Mouse (Mus musculus): ENCODE data around the gene Myo1d. TPM values are rescaled to one million over a fixed set of nuclear protein-coding genes. Genes with fewer than 3 reads are reported as not detected.

Gene Myo1d
- polyA plus RNA-seq, 1 experiment from 2014 or later: 2.1 TPM

DNA sequence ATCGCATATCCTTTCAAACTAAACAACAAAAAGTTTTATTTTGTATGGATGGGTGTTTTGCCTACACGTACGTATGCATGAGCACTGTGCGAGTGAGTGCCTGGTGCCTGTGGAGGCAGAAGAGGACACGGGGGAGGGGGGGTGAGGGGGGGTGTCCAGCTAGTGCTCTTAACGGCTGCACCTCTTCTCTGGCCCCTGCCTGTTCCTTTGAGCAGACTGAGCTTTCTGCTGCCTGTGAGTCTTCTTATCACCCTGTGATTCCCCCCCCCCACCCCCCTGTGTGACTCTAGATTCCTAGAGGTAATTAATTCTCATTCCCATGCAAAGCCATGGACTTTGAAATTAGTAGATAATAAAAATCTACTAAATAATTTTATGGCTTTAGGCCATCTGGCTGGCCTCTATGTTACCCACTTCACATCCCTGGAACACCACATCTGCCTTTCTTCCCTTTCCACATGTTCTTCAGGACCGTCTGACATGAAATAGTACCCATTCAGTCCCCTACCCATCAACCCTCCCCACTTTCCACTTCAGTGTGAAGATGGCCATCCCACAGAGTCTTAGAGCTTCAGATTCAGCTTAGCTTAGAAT lies 9.9 kb upstream of the Myo1d start:
- Histone ChIP-seq H3K36me3 (ENCODE audit: control insufficient read depth, insufficient read depth, low read length) (no peaks in the 10 kb centered on the region), H3K27me3 (replicated peaks; ENCODE audit: control insufficient read depth, insufficient read depth, low read length) (no peaks in the 10 kb centered on the region), H3K4me2 (ENCODE audit: low read length) (no peak overlapping the region), H3K9me3 (ENCODE audit: control insufficient read depth, low read length) (no peaks in the 10 kb centered on the region), H3K9ac (ENCODE audit: low read depth, low read length) (no peak overlapping the region), H3K4me1 (ENCODE audit: control insufficient read depth, insufficient read depth, low read depth, low read length) (no peaks in the 10 kb centered on the region), H3K27ac (ENCODE audit: low read depth, low read length) (no peak overlapping the region), H3K4me3 (ENCODE audit: low read length) (no peak overlapping the region)
- 55% methylated on average over 7 of the region's 7 CpGs for WGBS
- no peak for ATAC-seq

DNA sequence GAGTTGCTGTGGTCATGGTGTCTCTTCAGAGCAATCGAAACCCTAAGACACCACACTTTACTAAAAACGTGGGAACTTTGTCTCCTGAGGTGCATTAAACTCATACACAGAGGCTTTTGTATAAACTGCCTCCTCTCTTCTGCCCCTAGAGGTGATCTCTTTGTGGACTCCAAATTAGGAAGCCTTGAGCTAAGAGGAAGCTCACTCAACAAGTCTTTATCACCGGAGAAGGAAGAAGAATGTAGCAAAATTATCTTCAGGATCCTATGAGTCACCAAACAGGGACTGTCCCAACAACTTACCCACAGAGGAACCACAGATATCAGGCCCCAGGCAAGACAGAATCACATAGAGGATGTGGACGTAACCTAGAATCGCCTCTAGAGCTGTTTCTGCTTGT lies 5.8 kb upstream of the Myo1d start:
- no peaks in the 10 kb centered on the region for H3K36me3 ChIP-seq (ENCODE audit: control insufficient read depth, insufficient read depth, low read length)
- H3K4me2 ChIP-seq (ENCODE audit: low read length): no peak overlapping the region
- ATAC-seq: no peak
- WGBS: 85% methylated on average over 5 of the region's 5 CpGs
- H3K9me3 ChIP-seq (ENCODE audit: control insufficient read depth, low read length): no peaks in the 10 kb centered on the region
- no peaks in the 10 kb centered on the region for H3K4me1 ChIP-seq (ENCODE audit: control insufficient read depth, insufficient read depth, low read depth, low read length)
- H3K27me3 ChIP-seq (replicated peaks; ENCODE audit: control insufficient read depth, insufficient read depth, low read length): no peaks in the 10 kb centered on the region
- H3K9ac ChIP-seq (ENCODE audit: low read depth, low read length): no peak overlapping the region
- H3K27ac ChIP-seq (ENCODE audit: low read depth, low read length): no peak overlapping the region
- H3K4me3 ChIP-seq (ENCODE audit: low read length): no peak overlapping the region

DNA sequence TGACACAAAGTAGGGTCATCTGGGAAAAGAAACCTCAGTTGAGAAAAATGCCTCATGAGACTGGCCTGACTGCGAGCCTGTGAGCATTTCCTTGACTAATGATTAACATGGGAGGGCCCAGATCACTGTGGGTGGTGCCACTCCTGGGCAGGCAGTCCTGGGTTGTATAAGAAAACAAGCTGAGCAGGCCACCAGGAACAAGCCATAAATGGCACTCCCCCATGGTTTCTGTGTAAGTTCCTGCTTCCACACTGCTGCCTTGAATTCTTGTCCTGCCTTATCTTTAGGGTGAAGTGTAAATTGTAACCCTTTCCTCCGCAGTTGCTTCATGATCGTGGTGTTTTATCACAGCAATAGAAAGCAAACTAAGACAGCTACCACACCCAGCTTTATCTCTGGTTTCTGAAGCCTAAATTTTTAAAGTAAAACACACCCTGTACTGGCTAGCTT lies 4.5 kb upstream of the Myo1d start:
- Histone ChIP-seq H3K27ac (ENCODE audit: low read depth, low read length) (no peak overlapping the region), H3K9ac (ENCODE audit: low read depth, low read length) (no peak overlapping the region), H3K4me1 (ENCODE audit: control insufficient read depth, insufficient read depth, low read depth, low read length) (peaks cover 1% of the 10 kb centered on the region; the same call in 1 of the 2 replicates), H3K27me3 (replicated peaks; ENCODE audit: control insufficient read depth, insufficient read depth, low read length) (no peaks in the 10 kb centered on the region), H3K4me3 (ENCODE audit: low read length) (no peak overlapping the region), H3K36me3 (ENCODE audit: control insufficient read depth, insufficient read depth, low read length) (no peaks in the 10 kb centered on the region), H3K4me2 (ENCODE audit: low read length) (no peak overlapping the region), H3K9me3 (ENCODE audit: control insufficient read depth, low read length) (no peaks in the 10 kb centered on the region)
- 48% methylated on average over 3 of the region's 3 CpGs for WGBS
- no peak for ATAC-seq

DNA sequence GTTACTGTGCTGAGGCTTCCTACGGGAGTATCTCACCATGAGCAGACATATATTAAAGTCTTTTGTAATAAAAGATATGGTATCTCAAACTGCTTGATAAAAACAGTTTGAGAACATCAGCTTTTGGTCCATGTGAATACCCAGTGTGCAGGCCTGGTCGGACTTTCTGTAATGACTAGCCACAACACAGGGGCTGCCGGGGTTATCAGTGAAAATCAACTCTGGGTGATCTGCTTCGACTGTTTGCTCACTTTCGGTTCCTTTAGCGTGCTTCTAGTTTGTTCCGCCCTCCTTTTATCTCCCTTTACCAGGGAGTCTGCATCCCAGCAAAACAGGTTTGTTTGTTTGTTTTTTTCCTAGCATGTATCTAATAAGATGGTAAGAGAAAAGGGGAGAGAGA lies 3.6 kb upstream of the Myo1d start:
- no peaks in the 10 kb centered on the region for H3K36me3 ChIP-seq (ENCODE audit: control insufficient read depth, insufficient read depth, low read length)
- H3K27ac ChIP-seq (ENCODE audit: low read depth, low read length): no peak overlapping the region
- no peak overlapping the region for H3K9ac ChIP-seq (ENCODE audit: low read depth, low read length)
- H3K9me3 ChIP-seq (ENCODE audit: control insufficient read depth, low read length): no peaks in the 10 kb centered on the region
- H3K4me1 ChIP-seq (ENCODE audit: control insufficient read depth, insufficient read depth, low read depth, low read length): peaks cover 7% of the 10 kb centered on the region
- no peak for ATAC-seq
- H3K27me3 ChIP-seq (replicated peaks; ENCODE audit: control insufficient read depth, insufficient read depth, low read length): no peaks in the 10 kb centered on the region
- WGBS: 82% methylated on average over 7 of the region's 7 CpGs
- no peak overlapping the region for H3K4me2 ChIP-seq (ENCODE audit: low read length)
- no peak overlapping the region for H3K4me3 ChIP-seq (ENCODE audit: low read length)

DNA sequence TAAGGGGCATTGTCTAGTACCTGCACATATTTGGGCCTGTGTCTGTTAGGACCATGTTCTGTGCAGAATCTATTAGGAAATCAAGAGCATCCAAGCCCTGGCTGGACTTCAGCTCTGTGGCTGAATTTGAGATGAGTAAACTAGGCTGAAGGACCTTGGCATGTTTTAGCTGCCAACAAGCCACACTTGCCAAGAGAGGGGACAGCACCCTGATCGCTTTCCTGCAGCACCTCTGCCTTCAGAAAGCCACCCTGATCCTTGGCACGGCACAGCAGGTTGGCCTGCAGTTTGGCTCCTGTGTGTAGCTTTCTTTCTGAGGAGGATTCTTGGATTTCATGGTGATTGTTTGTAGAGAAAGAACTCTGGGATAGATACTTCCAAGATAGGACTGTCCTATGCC lies 1.7 kb upstream of the Myo1d start:
- H3K27me3 ChIP-seq (replicated peaks; ENCODE audit: control insufficient read depth, insufficient read depth, low read length): peaks cover 2% of the 10 kb centered on the region; the same call in 1 of the 2 replicates
- no peak overlapping the region for H3K9ac ChIP-seq (ENCODE audit: low read depth, low read length)
- 93% methylated on average over 2 of the region's 2 CpGs for WGBS
- H3K9me3 ChIP-seq (ENCODE audit: control insufficient read depth, low read length): no peaks in the 10 kb centered on the region
- H3K4me2 ChIP-seq (ENCODE audit: low read length): no peak overlapping the region
- peaks cover 7% of the 10 kb centered on the region for H3K4me1 ChIP-seq (ENCODE audit: control insufficient read depth, insufficient read depth, low read depth, low read length)
- H3K27ac ChIP-seq (ENCODE audit: low read depth, low read length): no peak overlapping the region
- H3K36me3 ChIP-seq (ENCODE audit: control insufficient read depth, insufficient read depth, low read length): no peaks in the 10 kb centered on the region
- no peak for ATAC-seq
- no peak overlapping the region for H3K4me3 ChIP-seq (ENCODE audit: low read length)

DNA sequence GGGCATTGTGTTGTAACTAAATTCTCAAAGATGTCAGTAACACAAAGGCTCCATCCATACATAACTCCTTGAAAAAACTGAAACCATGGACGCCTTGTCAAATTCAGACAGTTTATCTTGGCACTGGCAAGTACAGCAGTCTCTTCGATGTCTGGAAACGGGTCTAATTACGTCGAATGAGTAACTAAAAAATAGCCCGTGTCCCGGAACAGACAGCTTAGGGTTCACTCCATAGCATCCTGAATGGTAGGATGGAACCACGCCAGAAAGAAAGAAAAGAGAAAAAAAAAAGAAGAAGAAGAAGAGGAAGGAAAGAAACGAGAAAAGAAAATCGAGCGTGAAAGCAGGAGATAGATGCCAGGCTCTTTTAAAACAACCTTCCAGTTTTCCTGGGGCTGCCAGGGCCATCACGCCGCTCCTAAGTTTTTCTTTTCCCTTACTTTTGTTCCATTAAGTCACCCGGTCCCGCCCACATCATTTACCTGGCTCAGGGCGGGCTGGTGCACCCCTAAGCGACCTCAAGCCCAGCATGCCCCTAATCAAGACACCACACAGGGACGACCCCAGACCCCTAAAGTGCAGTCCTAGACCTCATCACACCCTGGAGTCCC lies 804 bp downstream of the Myo1d start:
- WGBS: 4% methylated on average over 18 of the region's 18 CpGs
- Histone ChIP-seq H3K4me2 (ENCODE audit: low read length) (peak overlapping the region; percentile 95), H3K4me1 (ENCODE audit: control insufficient read depth, insufficient read depth, low read depth, low read length) (peaks cover 7% of the 10 kb centered on the region), H3K27me3 (replicated peaks; ENCODE audit: control insufficient read depth, insufficient read depth, low read length) (peaks cover 2% of the 10 kb centered on the region; the same call in 1 of the 2 replicates), H3K9ac (ENCODE audit: low read depth, low read length) (peak overlapping the region; percentile 79), H3K4me3 (ENCODE audit: low read length) (peak overlapping the region; percentile 87), H3K27ac (ENCODE audit: low read depth, low read length) (peak overlapping the region; percentile 64; the same call in 1 of the 2 replicates), H3K36me3 (ENCODE audit: control insufficient read depth, insufficient read depth, low read length) (no peaks in the 10 kb centered on the region), H3K9me3 (ENCODE audit: control insufficient read depth, low read length) (no peaks in the 10 kb centered on the region)
- ATAC-seq: no peak; the same call in 1 of the 2 replicates

DNA sequence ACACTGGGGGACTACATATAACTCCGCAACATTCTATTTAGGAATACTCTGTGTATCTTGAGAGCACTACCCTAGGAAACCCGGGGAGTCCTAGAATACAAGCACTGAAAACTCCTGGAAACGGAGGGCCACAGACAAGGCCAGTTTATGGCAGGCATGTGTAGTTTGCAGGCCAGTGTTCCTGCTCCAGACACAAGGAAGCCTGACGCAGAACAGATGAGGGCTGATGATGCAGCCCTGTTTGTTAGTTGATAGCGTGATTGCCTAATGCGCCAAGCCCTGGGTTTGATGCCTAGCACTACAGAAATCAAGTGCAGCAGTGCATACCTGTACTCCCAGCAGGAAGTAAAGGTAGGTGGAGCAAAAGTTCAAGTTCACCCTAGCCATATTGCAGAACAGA lies 1.7 kb downstream of the Myo1d start:
- no peak overlapping the region for H3K4me3 ChIP-seq (ENCODE audit: low read length)
- ATAC-seq: no peak

DNA sequence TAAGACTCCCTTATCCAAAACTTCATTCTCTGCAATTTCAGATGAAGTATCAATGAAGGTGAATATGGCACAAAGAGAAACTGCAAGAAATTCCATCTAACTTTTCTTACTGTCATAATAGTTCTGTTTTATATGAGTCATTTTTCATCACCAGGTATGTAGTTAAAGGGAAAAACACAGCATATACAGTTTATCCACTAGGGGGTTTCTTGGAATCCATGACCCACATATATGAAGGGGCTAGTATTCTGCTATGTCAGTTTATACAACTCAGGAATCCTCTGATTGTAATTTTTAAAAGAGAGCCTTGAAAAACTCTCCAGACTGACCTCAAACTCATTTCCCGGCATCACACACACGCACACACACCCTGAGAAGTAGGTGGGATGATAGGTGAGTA lies 2.1 kb downstream of the Myo1d start:
- Histone ChIP-seq H3K27ac (ENCODE audit: low read depth, low read length) (no peak overlapping the region), H3K9me3 (ENCODE audit: control insufficient read depth, low read length) (no peaks in the 10 kb centered on the region), H3K4me3 (ENCODE audit: low read length) (no peak overlapping the region), H3K4me2 (ENCODE audit: low read length) (no peak overlapping the region), H3K36me3 (ENCODE audit: control insufficient read depth, insufficient read depth, low read length) (no peaks in the 10 kb centered on the region), H3K4me1 (ENCODE audit: control insufficient read depth, insufficient read depth, low read depth, low read length) (peaks cover 7% of the 10 kb centered on the region), H3K27me3 (replicated peaks; ENCODE audit: control insufficient read depth, insufficient read depth, low read length) (peaks cover 2% of the 10 kb centered on the region; the same call in 1 of the 2 replicates), H3K9ac (ENCODE audit: low read depth, low read length) (no peak overlapping the region)
- WGBS: 87% methylated on average over 2 of the region's 2 CpGs
- no peak for ATAC-seq

More for the DNA sequence above, 1.7 kb downstream of the Myo1d start:
- H3K27ac ChIP-seq (ENCODE audit: low read depth, low read length): no peak overlapping the region
- H3K9me3 ChIP-seq (ENCODE audit: control insufficient read depth, low read length): no peaks in the 10 kb centered on the region
- peaks cover 2% of the 10 kb centered on the region; the same call in 1 of the 2 replicates for H3K27me3 ChIP-seq (replicated peaks; ENCODE audit: control insufficient read depth, insufficient read depth, low read length)
- no peak overlapping the region for H3K9ac ChIP-seq (ENCODE audit: low read depth, low read length)
- no peaks in the 10 kb centered on the region for H3K36me3 ChIP-seq (ENCODE audit: control insufficient read depth, insufficient read depth, low read length)
- H3K4me2 ChIP-seq (ENCODE audit: low read length): no peak overlapping the region
- 74% methylated on average over 6 of the region's 6 CpGs for WGBS
- H3K4me1 ChIP-seq (ENCODE audit: control insufficient read depth, insufficient read depth, low read depth, low read length): peaks cover 7% of the 10 kb centered on the region

DNA sequence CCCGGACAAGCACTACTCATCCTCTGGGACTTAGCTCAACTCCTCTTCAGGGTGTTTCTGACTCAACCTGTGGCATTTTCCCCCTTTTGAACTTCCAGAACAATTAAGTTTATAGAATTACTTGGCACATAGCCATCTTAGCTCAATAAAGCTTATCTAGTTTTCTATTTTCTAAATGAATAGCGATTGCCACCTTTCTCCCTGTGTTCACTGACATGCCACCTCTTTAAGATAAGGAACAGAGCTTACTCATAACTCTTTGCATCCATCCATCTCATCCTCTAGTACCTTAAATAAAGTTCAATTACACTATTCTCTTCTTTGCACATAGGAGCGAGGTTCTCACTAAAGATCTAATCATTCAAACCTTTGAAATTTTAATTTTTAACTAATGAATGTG lies 4.3 kb downstream of the Myo1d start:
- Histone ChIP-seq H3K27me3 (replicated peaks; ENCODE audit: control insufficient read depth, insufficient read depth, low read length) (peaks cover 2% of the 10 kb centered on the region; the same call in 1 of the 2 replicates), H3K9me3 (ENCODE audit: control insufficient read depth, low read length) (no peaks in the 10 kb centered on the region), H3K27ac (ENCODE audit: low read depth, low read length) (no peak overlapping the region), H3K4me2 (ENCODE audit: low read length) (no peak overlapping the region), H3K4me1 (ENCODE audit: control insufficient read depth, insufficient read depth, low read depth, low read length) (peaks cover 7% of the 10 kb centered on the region), H3K4me3 (ENCODE audit: low read length) (no peak overlapping the region), H3K9ac (ENCODE audit: low read depth, low read length) (no peak overlapping the region), H3K36me3 (ENCODE audit: control insufficient read depth, insufficient read depth, low read length) (no peaks in the 10 kb centered on the region)
- 81% methylated on average over 3 of the region's 3 CpGs for WGBS
- no peak for ATAC-seq

All from hindbrain, embryonic 16.5 days (tissue).